Mouse (Mus musculus) lung, postnatal 25 days (tissue): ENCODE data around the gene Ncf1.

Source experiments
- DNase-seq: peaks from one replicate; pipeline ENCODE4 v3.0.0; 2022; ENCODE audit warnings: low spot score

Gene Ncf1

GRCm38 (mm10) chr5:134229391-134229790, at the start of gene Ncf1:
Gene Ncf1 (minus strand): TSS chr5:134229625.
- DNase-seq, result peak; percentile 73

GRCm38 (mm10) chr5:134277109-134277508, 47.7 kb upstream of the Ncf1 start:
- DNase-seq, result no peak

DNA sequence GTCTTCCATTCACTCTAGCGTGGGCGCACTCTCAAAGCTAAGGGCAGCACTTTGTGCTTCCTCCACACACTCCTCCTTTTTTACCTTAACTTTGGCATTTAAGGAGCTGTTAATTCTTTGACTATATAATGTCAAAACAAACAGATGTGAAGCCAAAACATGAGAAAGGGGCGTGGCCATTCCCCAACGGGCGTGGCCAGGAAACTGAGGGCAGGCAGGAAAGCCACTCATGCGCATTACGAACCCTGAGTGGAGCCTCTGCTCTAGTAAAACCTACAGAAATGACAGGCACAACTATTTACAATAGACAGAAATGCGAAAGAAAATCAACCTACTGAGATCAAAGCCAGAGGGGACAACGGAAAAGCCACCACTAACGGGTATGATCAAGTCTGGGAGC, 46.1 kb upstream of the Ncf1 start:
- no peak for DNase-seq

DNA sequence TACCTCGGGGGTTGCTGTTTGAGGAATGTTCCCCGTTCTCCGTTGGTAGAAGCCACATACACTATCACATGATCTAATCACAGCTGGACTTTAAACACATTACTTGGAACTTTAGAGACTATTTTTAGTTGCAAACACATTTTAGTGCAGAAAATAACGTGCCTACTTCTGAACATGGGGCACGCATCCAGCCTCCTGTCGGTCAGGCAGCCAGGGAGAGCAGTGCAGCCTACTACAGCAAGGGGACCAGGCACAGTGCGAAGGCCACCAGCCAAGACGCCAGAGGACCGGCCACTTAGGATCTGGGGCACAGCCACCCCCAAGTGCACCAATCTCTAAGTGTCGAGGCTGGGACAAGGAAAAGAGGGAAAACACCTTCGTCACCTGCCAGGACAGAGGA, 45.6 kb upstream of the Ncf1 start:
- DNase-seq, result no peak

DNA sequence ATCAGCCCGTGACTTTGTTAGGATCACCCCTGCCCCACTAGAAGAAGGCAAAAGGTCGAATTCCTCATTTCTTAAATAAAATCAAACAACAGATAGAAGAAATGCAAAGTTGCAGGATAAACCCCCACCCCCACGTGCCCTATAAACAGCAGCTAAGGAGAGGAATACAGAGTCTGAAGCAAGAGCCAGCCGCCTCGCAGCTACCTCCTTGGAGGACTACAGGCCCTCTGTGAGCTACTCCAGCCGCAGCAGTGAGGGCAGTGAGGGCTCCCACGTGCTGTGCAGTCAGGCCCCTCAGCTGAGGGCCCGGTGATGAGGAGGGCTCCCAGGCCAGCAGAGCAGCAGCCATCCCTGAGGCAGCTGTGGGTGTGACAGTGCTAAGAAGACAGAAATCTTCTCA, 44.3 kb upstream of the Ncf1 start:
- no peak for DNase-seq

- no peak for DNase-seq
Observed at GRCm38 (mm10) chr5:134272761-134273160, 43.3 kb upstream of the Ncf1 start.

- DNase-seq, result no peak
Observed at GRCm38 (mm10) chr5:134271421-134271820, 42.0 kb upstream of the Ncf1 start.

GRCm38 (mm10) chr5:134270566-134270965, 41.1 kb upstream of the Ncf1 start:
- DNase-seq, result no peak

DNA sequence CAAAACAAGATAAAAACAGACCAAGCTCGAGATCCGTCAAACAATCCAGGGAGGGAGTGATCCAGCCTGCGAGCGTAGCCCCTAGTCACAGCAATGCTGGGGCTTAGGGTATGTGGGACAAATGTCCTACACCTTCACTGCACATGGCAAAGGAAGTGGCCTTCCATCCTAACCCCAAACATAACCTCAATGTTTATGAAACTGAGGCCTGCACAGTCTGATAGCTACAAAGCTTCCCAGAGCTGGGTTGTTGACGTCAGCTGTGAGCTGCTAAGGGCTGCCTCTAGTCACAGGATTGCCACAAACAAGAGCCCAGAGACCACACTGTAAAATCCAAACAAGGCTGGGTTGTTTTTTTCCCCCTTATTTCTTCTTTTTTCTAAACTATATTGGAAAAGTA, 40.3 kb upstream of the Ncf1 start:
- peak; percentile 34 for DNase-seq

- no peak for DNase-seq
Observed at GRCm38 (mm10) chr5:134268751-134269150, 39.3 kb upstream of the Ncf1 start.

- DNase-seq, result peak; percentile 39
Observed at GRCm38 (mm10) chr5:134266404-134266803, 37.0 kb upstream of the Ncf1 start.

DNA sequence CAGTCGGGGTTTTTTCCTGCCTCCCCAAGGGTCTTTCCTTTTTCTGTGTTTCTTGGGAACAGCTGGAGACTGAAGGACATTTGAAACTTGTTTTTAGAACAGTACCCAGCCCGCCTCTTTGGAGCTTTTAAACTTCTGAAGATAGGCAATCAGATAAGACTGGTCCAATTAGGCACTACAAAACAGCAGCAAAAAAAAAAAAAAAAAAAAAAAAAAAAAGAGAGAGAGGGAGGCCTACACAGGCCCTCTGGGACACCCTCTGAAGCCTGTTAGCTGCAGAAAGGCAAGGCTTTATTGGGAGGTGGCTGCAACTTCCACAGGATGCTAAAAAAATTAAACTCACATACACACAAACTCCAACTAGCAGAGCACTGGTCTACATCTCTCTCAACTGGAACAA, 36.5 kb upstream of the Ncf1 start:
- no peak for DNase-seq

GRCm38 (mm10) chr5:134260001-134260636, 30.7 kb upstream of the Ncf1 start:
- DNase-seq, result no peak

GRCm38 (mm10) chr5:134258934-134259333, 29.5 kb upstream of the Ncf1 start:
- peak; percentile 31 for DNase-seq

DNA sequence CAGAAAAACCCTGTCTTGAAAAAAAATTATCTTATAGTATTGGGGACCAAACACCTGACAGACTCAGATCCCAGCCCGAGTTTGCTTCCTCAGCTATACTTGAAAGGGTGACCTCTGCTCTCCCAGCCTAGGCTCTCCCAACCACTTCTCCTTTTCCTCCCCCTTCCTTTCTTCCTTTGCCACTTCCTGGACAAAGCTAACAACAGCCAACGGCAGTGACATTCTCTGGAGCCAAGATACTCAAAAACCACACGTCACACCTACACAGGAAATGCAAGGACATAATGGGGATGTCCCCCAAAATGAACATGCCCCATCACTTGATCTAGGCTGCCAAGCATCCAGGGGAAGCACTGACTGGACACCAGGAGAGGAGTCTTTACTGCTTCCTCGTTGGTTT, 29.0 kb upstream of the Ncf1 start:
- DNase-seq, result peak; percentile 19

DNA sequence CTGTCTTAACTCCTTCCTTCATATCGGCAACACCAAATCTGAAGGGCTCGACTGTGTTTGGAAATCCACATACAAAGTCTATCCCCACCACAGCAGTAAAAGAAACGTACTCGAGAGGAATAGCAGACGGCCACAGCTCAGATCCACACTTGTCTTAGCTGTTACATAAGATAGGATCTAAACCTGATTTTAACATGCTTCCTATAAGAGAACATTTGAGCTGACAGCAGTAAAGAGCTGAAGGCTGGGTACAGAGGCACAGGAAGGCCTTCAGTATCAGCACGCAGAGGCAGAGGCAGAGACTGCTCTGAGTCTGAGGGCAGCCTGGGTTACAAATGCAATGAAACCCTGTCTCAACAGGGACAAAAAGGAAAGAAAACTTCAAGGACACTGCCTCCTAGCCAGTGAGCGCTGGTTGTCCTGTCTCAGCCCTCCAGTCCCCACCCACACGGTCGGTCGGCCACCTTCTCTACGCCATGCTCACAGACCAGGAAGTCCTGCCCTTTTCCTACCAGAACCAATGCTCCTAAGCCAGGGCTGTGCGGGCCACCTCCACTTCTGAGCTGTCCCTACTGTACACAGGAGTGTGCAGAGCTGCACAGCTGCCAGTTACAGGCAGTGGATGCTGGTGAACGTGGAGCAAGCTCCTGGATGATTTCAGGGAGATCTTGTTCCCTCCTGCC, 28.1 kb upstream of the Ncf1 start:
- no peak for DNase-seq

DNA sequence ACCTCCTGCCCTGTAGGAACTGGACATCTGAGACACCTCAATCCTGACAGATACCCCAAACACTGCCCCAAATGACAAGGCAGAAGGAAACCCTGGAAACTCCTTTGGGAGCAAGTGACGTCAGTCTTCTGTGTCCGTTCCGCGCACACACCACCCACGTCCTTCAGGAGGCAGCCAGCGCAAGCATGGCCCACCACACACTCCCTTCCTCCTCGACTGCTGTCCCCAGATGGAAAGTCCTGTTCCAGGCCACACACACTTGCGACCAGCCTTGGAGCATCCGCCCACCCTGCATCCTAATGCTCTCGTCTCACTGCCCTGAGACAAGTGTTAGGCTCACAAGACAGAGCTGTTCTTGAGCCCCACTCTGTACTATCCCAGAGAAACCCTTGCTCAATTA, 25.9 kb upstream of the Ncf1 start:
- no peak for DNase-seq

DNA sequence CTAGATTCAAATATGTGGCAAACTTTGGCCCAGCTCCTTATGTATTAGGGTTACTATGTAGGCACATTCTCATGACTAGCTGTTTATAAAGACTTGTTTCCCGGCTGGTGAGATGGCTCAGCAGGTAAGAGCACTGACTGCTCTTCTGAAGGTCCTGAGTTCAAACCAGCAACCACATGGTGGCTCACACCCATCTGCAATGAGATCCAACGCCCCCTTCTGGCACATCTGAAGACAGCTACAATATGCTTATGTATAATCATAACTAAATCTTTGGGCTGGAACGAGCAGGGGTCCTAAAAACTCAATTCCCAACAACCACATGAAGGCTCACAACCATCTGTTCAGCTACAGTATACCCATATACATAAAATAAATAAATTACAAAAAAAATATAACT, 24.4 kb upstream of the Ncf1 start:
- DNase-seq, result no peak

DNA sequence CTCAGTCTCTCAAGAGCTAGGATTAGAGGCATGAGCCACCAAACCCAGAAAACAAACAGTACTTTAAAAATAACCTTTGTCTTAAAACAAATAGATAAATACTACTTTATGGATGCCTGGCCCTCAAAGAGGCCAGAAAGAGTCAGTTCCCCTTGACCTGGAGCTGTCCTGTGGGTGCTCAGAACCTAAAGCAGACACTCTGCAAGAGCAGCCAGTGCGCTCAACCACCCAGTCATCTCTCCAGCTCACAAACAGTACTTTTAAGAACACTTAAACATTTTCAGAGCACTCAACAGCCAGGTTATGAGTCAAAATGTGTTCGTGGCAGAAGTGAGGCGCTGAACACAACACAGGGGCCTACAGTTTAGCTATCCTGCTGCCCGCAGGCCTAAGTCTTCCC, 21.7 kb upstream of the Ncf1 start:
- DNase-seq, result no peak

- no peak for DNase-seq
Observed at GRCm38 (mm10) chr5:134250601-134251000, 21.2 kb upstream of the Ncf1 start.

DNA sequence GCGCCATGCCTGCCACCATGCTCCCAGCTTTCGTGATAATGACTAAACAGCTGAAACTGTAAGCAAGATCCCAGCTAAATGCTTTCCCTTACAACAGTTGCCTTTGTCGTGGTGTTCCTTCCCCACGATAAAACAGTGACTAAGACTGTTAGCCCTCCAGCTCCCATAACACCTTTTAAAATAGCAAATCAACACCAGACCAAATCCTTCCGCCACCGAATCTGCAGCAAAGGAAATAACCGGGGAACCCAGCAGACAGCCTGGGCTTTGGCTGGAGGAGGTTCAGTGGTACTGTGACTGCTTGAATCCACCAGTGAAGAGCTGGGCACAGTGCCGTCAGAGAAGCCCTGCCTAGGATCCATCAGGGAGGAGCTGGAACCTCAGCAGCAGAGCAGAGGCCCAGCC, 19.8 kb upstream of the Ncf1 start:
- DNase-seq, result no peak

GRCm38 (mm10) chr5:134248608-134249244, 19.3 kb upstream of the Ncf1 start:
- no peak for DNase-seq

- DNase-seq, result peak; percentile 80
Observed at GRCm38 (mm10) chr5:134246146-134246545, 16.7 kb upstream of the Ncf1 start.

- DNase-seq, result peak; percentile 82
Observed at GRCm38 (mm10) chr5:134244890-134245289, 15.5 kb upstream of the Ncf1 start.
